Mouse (Mus musculus) CD4-positive, CD25-positive, alpha-beta regulatory T cell, adult 4 months (primary cell): ENCODE results near the gene Zfp362. TPM values are rescaled to one million over a fixed set of nuclear protein-coding genes. Genes with fewer than 3 reads are reported as not detected.
A peak's percentile ranks its signal among the peaks of the same experiment; 100 is the strongest.

ENCODE experiments used
- ATAC-seq: one replicate; pipeline ENCODE4 v1.8.0; 2017
- polyA plus RNA-seq, 2 experiments: library from polyadenylated mRNA; unstranded; fragments of 100-300 nt; shearing (Covaris generic); gene quantifications; one replicate each; pipeline ENCODE4 v1.2.1; 2017

Gene Zfp362
- 1 to 10 TPM; 8.3 to 8.4 TPM for polyA plus RNA-seq

GRCm38 (mm10) chr4:128806043-128806826, at the start of gene Zfp362:
Gene Zfp362, minus strand, starts transcription at chr4:128806045.
- peak; percentile 78 for ATAC-seq

- no peak for ATAC-seq
Observed at GRCm38 (mm10) chr4:128855613-128856040, 49.8 kb upstream of the Zfp362 start.

- no peak for ATAC-seq
Observed at GRCm38 (mm10) chr4:128853117-128853516, 47.3 kb upstream of the Zfp362 start.

- no peak for ATAC-seq
Observed at GRCm38 (mm10) chr4:128852266-128852887, 46.5 kb upstream of the Zfp362 start.

GRCm38 (mm10) chr4:128849686-128850085, 43.8 kb upstream of the Zfp362 start:
- no peak for ATAC-seq

GRCm38 (mm10) chr4:128848961-128849360, 43.1 kb upstream of the Zfp362 start:
- ATAC-seq = no peak

GRCm38 (mm10) chr4:128845367-128845973, 39.6 kb upstream of the Zfp362 start:
- no peak for ATAC-seq

- ATAC-seq = no peak
Observed at GRCm38 (mm10) chr4:128844566-128844965, 38.7 kb upstream of the Zfp362 start.

- ATAC-seq = no peak
Observed at GRCm38 (mm10) chr4:128841259-128841658, 35.4 kb upstream of the Zfp362 start.

GRCm38 (mm10) chr4:128839811-128840738, 34.2 kb upstream of the Zfp362 start:
- no peak for ATAC-seq

- no peak for ATAC-seq
Observed at GRCm38 (mm10) chr4:128838202-128838601, 32.4 kb upstream of the Zfp362 start.

- ATAC-seq = no peak
Observed at GRCm38 (mm10) chr4:128824131-128824530, 18.3 kb upstream of the Zfp362 start.

GRCm38 (mm10) chr4:128820568-128820967, 14.7 kb upstream of the Zfp362 start:
- no peak for ATAC-seq

- no peak for ATAC-seq
Observed at GRCm38 (mm10) chr4:128817011-128817410, 11.2 kb upstream of the Zfp362 start.

- ATAC-seq = peak; percentile 98
Observed at GRCm38 (mm10) chr4:128811382-128812056, 5.7 kb upstream of the Zfp362 start.

GRCm38 (mm10) chr4:128806827-128807179, 958 bp upstream of the Zfp362 start:
- ATAC-seq = peak; percentile 21

- peak; percentile 30 for ATAC-seq
Observed at GRCm38 (mm10) chr4:128805150-128806042, 449 bp downstream of the Zfp362 start.

- ATAC-seq = no peak
Observed at GRCm38 (mm10) chr4:128804426-128805149, 1.3 kb downstream of the Zfp362 start.

- ATAC-seq = no peak
Observed at GRCm38 (mm10) chr4:128803569-128803968, 2.3 kb downstream of the Zfp362 start.
